Mouse (Mus musculus) cerebellum, adult 18-20 months (tissue): ENCODE results near the gene Theg.

Experiments used
- DNase-seq, 2 experiments: peaks; one replicate each; pipeline ENCODE4 v3.0.0; 2021

The Theg gene

GRCm38 (mm10) chr10:79554330-79555237, 32.5 kb downstream of the Theg start, which contains the start of gene Mier2:
Mier2 (minus strand) TSS chr10:79555199.
- peak; percentile 85 to 92 for DNase-seq

- no peak for DNase-seq
These were observed 33.4 kb downstream of the Theg start for GRCm38 (mm10) chr10:79553691-79554090.

GRCm38 (mm10) chr10:79553176-79553575, 34.0 kb downstream of the Theg start:
- no peak for DNase-seq

DNA sequence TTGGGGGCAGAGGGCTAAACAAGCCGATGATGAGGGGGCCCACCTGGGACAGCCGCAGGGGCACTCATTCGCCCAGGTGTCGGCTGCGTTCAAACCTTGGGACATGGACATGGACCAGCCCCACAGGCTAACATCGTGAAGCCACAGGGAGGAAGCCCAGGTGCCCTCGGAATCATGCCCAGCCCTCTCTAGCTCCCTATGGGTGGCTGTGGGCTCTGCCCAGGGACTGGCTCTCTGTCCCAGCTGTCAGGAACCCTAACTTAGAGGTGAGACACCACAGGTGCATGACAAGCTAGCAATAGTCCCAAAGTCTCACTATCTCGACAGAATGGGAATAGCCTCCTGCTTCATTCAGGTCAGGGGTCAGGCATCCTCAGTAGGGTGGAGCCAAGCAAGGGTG, 34.6 kb downstream of the Theg start:
- no peak for DNase-seq

DNA sequence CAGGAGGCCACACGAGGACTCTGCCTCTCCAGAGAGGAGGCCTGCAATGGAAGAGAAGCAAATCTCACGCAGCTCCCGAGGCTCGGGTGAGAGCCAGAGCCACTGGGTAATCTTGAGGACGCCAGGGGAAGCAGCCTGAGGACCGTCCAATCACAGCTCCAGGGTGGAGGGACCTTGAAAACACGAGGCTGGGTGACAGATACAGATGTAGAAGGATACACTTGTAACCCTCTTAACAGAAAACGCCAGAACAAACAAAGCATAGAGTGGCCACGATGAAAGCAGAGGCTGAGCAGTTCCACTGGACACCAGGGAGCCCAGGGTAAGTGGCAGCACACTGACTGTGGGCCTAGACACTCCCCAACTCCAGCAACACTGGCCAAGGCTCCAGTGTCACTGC, 36.8 kb downstream of the Theg start:
- no peak for DNase-seq

GRCm38 (mm10) chr10:79548971-79549723, 38.0 kb downstream of the Theg start:
- DNase-seq: no peak

- no peak for DNase-seq
These were observed 38.6 kb downstream of the Theg start for GRCm38 (mm10) chr10:79548546-79548945.

DNA sequence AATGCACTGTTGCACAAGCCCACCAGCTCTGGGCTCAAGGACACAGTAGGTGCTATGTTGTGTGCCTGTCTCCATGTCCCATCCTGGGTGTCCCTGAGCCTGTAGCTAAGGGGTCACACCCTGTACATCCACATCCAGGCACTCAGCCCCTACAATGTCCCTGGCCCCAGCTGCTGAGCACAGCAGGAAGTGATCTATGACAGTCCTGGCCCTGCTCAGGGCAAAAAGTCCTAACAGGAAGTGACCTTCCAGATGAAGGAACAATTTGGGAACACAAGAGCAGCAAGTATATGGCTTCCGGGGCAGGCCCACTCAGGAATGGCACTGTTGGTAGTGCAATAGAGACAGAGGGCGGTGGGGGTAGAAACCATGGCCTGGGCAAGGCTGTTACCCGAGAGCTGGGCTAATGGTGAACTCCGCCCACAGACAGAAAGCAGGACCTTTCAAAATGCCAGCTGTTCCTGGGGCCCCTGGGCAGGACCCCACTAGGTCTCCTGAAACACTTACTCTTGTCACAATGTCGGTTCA, 39.9 kb downstream of the Theg start:
- no peak for DNase-seq

DNA sequence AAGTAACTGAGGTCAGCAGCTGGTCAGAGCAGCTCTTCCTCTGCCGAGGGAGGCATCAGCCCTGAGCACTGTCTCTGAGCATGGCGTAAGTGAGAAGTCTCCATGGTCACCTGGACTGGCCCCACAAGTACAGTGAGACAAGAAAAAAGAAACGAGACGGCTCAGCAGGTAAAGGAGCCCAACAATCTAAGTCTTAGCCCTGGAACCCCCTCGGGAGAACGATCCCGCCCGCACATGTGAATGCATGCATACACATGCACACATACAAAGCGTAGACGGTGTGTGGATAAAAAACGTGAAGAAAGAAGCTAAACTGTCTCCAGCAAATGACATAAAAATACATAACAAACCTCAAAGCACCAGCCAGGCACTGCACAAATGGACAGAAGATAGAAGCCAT, 40.6 kb downstream of the Theg start:
- no peak for DNase-seq

DNA sequence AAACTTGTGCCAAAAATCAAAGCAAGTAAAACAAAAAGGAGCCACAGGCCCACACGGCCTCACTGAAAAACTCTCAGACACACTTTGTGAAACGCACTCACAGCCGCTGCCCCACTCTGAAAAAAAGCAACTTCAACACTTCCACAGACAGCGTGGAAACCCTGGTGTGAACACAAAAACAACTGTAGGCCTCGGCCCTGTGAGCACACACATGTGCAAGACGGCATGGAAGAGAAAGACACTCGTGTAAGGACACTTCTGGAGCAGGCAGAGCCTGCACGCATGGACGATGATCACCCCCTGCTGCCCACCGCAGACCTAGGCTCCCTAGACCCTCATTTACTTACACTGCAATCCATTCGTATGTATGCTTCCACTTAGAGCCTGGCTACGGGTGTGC, 41.2 kb downstream of the Theg start:
- DNase-seq: no peak

GRCm38 (mm10) chr10:79544631-79545030, 42.5 kb downstream of the Theg start:
- DNase-seq: no peak

GRCm38 (mm10) chr10:79543884-79544597, 43.1 kb downstream of the Theg start:
- DNase-seq: no peak

- DNase-seq: no peak
These were observed 45.0 kb downstream of the Theg start for GRCm38 (mm10) chr10:79542171-79542570.

DNA sequence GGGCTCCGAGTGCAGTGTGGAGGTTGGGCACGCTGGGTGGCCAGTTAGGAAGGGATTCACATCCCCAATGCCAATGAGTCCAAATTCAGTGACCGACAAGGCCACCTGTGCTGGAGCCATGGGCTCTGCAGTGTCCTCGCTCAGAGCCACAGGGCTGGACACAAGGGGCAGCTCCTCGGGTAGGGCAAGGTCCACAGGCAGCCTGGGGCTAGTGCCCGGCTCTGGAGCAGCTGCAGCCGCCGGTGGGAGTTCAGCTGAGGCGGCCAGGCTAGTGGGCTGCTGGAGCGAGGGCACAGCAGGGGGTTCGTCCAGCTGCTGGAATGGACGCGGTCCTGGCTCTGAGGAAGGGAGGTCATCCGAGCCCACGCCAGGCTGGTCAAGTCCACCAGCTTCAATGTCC, 45.6 kb downstream of the Theg start:
- DNase-seq: no peak

GRCm38 (mm10) chr10:79540746-79541145, 46.4 kb downstream of the Theg start:
- peak; percentile 34 to 47 for DNase-seq

DNA sequence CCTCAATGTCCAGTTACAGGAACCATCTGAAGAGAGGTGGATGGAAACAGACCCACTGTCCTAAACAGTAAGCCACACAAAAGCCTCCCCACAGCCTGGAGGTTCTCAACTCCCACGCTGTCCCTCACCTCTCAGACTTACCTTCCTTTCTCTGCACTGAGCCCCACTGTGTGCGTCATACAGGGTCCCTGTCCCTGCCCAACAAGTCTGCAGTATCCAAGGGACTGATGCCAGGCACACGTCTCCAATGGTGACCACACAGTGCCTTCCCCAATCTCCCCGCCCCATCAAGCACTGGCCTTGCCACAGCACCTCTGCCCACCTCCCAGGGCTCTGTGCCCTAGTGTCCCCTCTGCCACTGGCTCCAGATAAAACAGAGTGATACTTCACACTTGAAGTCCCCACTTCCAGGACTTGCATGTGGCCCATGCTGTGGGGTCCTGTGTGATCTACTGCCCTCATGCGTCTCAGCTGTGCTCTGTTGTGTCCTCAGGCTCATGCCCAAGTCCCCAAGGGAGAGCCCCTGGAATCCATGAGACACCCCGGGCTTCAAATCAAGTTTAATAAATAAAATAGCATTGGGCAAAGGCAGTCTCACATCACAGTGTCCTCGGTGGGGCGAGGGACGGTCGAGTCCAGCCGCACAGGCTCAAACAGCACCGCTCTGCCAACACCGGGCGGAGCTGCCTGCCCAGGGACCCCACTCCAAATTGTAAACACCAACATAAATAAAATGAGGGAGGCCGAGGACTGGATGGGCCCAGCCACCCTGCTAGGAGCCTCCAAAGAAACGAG, 47.2 kb downstream of the Theg start:
- DNase-seq: no peak

DNA sequence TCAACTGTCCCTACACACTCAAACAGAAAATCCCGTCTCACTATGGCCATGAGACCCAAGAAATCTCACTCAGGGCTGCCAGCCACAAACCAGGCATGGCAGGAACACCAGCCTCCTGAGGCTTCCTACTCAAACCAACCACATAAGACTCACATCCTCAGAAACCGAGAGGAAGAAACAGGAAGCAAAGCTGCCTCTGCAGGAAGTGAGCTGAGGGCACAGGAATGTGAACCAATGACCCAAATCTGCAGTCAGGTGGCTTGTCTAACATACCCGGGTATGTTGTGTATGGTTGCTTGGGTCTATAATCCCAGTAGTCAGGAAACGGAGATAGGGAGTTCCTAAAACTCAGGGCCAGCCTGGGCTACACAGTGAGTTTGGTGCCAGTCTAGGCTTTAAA, 48.3 kb downstream of the Theg start:
- DNase-seq: no peak

DNA sequence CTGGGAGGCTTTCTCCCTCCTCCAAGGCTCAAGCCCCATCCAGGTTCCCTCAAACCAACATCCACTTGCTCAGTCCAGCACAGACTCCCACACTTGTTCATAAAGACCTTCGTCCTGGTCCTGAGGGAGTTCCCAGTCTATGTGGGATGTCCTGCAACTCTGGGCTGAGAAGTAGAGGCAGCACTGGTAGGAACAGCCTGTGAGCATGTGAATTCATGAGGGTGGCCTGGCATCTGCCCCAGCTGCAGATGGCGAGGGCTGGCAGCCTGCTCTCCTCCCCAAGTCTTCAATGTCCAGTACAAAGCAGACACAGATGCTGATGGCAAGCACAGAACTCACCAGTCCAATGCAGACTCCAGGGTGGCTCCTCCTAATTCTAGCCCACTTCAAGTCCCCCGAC, 48.8 kb downstream of the Theg start:
- no peak for DNase-seq

- no peak for DNase-seq
These were observed 49.4 kb downstream of the Theg start for GRCm38 (mm10) chr10:79537781-79538180.

DNA sequence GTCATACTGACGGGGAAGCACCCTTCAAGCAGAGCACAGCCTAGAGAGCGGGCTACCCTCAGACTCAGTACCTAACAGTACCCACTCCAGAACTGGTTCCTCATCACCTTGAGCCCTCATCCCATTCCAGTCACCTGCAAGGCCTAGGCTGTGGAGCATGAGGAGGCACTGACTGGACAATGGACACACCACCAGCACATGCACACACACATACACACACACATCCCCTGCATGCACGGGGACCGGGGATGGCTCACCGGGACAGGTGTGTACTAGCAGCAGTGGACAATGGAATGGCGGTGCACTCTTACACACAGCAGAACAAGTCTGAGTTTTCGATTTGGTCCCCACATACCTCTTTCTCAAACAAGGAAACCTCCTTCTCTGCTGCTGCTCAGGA, 49.9 kb downstream of the Theg start:
- no peak for DNase-seq

DNA sequence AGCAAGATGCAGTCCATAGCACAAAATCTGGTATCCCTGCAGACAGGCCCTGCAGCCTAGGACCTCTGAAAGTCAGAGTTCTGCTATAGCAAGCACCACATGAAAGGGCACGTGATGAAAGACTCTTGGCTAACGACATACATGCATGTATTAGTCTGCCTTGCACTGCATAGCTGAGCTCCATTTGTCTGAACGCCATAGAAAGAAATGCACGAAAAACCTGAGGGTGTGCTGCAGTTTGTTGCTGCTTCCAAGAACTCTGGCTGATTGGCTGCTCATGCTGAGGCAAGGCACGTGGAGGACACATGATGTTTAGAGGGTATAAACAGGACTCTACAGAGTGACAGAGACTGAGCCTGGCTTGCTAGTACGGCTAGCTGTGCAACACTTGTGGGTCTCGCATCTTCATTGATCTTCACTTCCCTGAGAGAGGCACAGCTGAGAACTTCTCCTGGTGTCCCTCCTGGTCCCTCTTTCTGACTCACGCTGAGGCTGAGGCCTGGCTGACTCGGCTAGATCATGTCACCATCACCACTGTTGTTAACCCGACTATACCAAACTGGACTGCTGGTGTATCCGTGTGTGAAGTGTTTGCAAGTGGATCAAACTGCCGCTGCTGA, 50.6 kb downstream of the Theg start:
- no peak for DNase-seq

GRCm38 (mm10) chr10:79535431-79535830, 51.7 kb downstream of the Theg start:
- DNase-seq: no peak
